Mouse (Mus musculus) intestine, postnatal 0 days (tissue): Measurements from ENCODE around the gene Ncstn. TPM values are rescaled to one million over a fixed set of nuclear protein-coding genes. Genes with fewer than 3 reads are reported as not detected.

ENCODE experiments used
- ATAC-seq: fragments of 200-750 bp; cut with Nextera tagmentation; 2 replicates; pipeline ENCODE4 v1.8.0; 2017; ENCODE audit warnings: mild to moderate bottlenecking, moderate TSS enrichment, moderate library complexity
- H3K27ac ChIP-seq: fragments of 300-500 bp; sonication (generic); 2 replicates; pipeline ENCODE4 v1.5.1; 2014; ENCODE audit warnings: mild to moderate bottlenecking, low read depth, low read length, moderate library complexity
- H3K27me3 ChIP-seq: fragments of 300-500 bp; sonication (generic); replicated peaks from 2 replicates; pipeline ENCODE4 v1.6.1; 2014; ENCODE audit warnings: low read length, mixed read lengths; ENCODE audit not compliant: control insufficient read depth, insufficient read depth
- H3K36me3 ChIP-seq: fragments of 300-500 bp; sonication (generic); 2 replicates; pipeline ENCODE4 v1.6.1; 2014; ENCODE audit warnings: mild to moderate bottlenecking, moderate library complexity; ENCODE audit not compliant: control insufficient read depth, insufficient read depth
- H3K4me1 ChIP-seq: fragments of 300-500 bp; sonication (generic); replicated peaks from 2 replicates; pipeline ENCODE4 v1.6.1; 2014; ENCODE audit warnings: antibody characterized with exemption, low read length, mixed read lengths; ENCODE audit not compliant: control insufficient read depth, insufficient read depth
- H3K4me2 ChIP-seq: fragments of 300-500 bp; sonication (generic); replicated peaks from 2 replicates; pipeline ENCODE4 v1.6.1; 2014; ENCODE audit warnings: low read depth, mild to moderate bottlenecking, moderate library complexity
- H3K4me3 ChIP-seq: fragments of 300-500 bp; sonication (generic); 2 replicates; pipeline ENCODE4 v1.5.1; 2014; ENCODE audit warnings: low read depth, low read length
- H3K9ac ChIP-seq: fragments of 300-500 bp; sonication (generic); 2 replicates; pipeline ENCODE4 v1.6.1; 2014; ENCODE audit warnings: mild to moderate bottlenecking, low read depth, low read length
- H3K9me3 ChIP-seq: fragments of 300-500 bp; sonication (generic); 2 replicates; pipeline ENCODE4 v1.6.1; 2016; ENCODE audit warnings: mixed run types; ENCODE audit not compliant: control insufficient read depth
- CTCF ChIP-seq: sonication (generic); IDR thresholded peaks from 2 replicates; pipeline ENCODE4 v1.5.1; 2016; ENCODE audit warnings: low read depth, mild to moderate bottlenecking, control low read depth, antibody characterized with exemption, moderate library complexity
- WGBS: fragments of 180-500 bp; shearing (Covaris S2); extraction: QIAGEN DNeasy Blood & Tissue Kit; methylation state at CpG from one replicate; pipeline ENCODE4 v1.1.7; 2014; 5-methylcytosine and 5-hydroxymethylcytosine counted together
- polyA plus RNA-seq: library from polyadenylated mRNA; unstranded; fragments of >200 nt; fragmentation: Nextera tagmentation; extraction: Ambion mirVana; gene quantifications from 2 replicates; pipeline ENCODE4 v1.2.1, GENCODE M21; 2015

Ncstn gene
- polyA plus RNA-seq, 1 experiment from 2014 or later = 110 TPM

GRCm38 (mm10) chr1:172019339-172019738, 63.3 kb downstream of the Ncstn start:
- no peaks in the 10 kb centered on the region for H3K9me3 ChIP-seq
- no peaks in the 10 kb centered on the region for H3K27me3 ChIP-seq
- H3K4me1 ChIP-seq = no peaks in the 10 kb centered on the region
- no peak overlapping the region for H3K9ac ChIP-seq
- no peak overlapping the region for H3K4me3 ChIP-seq
- H3K4me2 ChIP-seq = no peak overlapping the region
- 69% methylated on average over 4 of the region's 4 CpGs for WGBS
- 0 out of 2 replicates have a peak, but pooled peaks have one; percentile 34 for ATAC-seq
- no peak for TF ChIP-seq CTCF
- H3K36me3 ChIP-seq = no peaks in the 10 kb centered on the region
- H3K27ac ChIP-seq = no peak overlapping the region

GRCm38 (mm10) chr1:172018336-172019311, 64.0 kb downstream of the Ncstn start:
- no peak for TF ChIP-seq CTCF
- no peaks in the 10 kb centered on the region for H3K9me3 ChIP-seq
- no peaks in the 10 kb centered on the region for H3K27me3 ChIP-seq
- no peak overlapping the region for H3K4me2 ChIP-seq
- H3K36me3 ChIP-seq = no peaks in the 10 kb centered on the region
- peak; percentile 29; the same call in 1 of the 2 replicates for ATAC-seq
- WGBS = 89% methylated on average over 9 of the region's 9 CpGs
- H3K9ac ChIP-seq = no peak overlapping the region
- H3K27ac ChIP-seq = no peak overlapping the region
- H3K4me1 ChIP-seq = no peaks in the 10 kb centered on the region
- H3K4me3 ChIP-seq = no peak overlapping the region

DNA sequence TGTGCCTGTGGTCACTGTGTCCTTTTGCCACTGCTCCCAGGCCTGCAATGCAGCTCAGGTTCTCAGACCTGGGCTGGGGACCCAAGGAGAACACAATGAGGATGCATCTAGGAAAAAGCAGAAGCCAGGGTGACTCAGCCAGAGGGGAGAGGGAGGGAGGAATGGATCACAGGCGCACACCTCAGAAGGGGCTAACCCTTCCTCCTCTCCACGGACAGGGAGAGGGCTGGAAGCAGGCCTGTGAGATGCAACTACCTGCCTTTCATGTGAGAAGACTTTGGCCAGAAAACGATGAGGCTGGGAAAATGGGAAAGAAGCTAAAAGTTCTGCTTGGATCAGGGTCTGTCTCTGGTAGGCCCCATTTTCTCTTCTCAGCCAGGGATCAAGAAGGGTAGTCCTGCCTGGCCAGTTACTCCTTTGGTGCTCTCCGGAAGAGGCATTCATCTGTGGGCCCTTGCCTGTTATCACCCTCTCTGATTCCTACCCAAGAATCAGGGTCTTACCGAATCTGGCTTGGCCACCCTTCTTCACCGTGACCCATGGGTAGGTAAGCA, 65.0 kb downstream of the Ncstn start:
- no peaks in the 10 kb centered on the region for H3K9me3 ChIP-seq
- no peak overlapping the region for H3K4me3 ChIP-seq
- H3K27ac ChIP-seq = no peak overlapping the region
- no peak overlapping the region for H3K4me2 ChIP-seq
- WGBS = 72% methylated on average over 6 of the region's 6 CpGs
- H3K27me3 ChIP-seq = no peaks in the 10 kb centered on the region
- no peaks in the 10 kb centered on the region for H3K4me1 ChIP-seq
- H3K9ac ChIP-seq = no peak overlapping the region
- TF ChIP-seq CTCF = no peak
- no peak for ATAC-seq
- H3K36me3 ChIP-seq = no peaks in the 10 kb centered on the region

DNA sequence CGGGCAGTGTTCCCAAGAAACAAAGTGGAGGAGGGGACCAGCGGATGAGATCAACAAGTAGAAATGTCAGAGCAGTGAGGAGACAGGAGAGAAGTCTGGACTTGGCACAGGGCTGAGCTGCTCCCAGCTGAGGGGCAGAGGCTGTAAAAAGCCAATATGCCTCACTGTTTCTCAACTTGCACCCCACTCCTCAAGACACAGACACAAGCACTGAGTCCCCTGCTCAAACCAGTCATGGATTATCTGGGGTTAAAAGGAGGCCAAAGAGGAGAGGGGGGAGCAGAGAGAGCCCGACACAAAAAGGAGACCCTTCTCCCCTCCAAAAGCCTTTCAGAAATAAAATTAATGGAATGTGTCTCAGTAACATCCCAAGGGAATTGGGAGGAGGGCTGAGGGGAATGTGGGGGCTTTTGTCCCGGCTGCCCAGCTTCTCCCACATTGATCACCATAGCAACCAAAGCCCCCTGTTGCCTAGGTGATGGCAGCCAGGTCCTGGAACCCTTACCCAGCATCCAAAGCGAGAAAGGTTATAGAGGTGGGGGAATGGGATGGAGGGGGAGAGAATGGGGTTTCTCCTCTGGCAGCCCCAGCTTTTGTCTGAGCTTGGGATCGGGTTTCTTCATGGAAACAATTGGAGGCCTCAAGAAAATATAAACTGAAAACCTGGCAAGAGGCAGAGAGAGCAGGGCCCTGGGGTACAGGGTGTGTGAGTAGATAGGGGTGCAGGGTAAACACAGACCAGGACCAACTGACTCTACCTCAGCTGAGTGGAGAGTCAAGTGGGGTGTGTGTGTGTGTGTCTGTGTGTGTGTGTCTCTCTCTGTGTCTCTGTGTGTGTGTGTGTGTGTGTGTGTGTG, 65.7 kb downstream of the Ncstn start:
- Histone ChIP-seq H3K4me1 (no peaks in the 10 kb centered on the region), H3K36me3 (no peaks in the 10 kb centered on the region), H3K9ac (no peak overlapping the region), H3K4me2 (no peak overlapping the region), H3K27ac (no peak overlapping the region), H3K9me3 (no peaks in the 10 kb centered on the region), H3K27me3 (no peaks in the 10 kb centered on the region), H3K4me3 (no peak overlapping the region)
- ATAC-seq = no peak
- 57% methylated on average over 6 of the region's 6 CpGs for WGBS
- TF ChIP-seq CTCF = no peak

GRCm38 (mm10) chr1:172016031-172016430, 66.6 kb downstream of the Ncstn start:
- Histone ChIP-seq H3K4me3 (no peak overlapping the region), H3K9me3 (no peaks in the 10 kb centered on the region), H3K27ac (no peak overlapping the region), H3K4me1 (no peaks in the 10 kb centered on the region), H3K27me3 (no peaks in the 10 kb centered on the region), H3K4me2 (no peak overlapping the region), H3K36me3 (no peaks in the 10 kb centered on the region; the same call in 1 of the 2 replicates), H3K9ac (no peak overlapping the region)
- ATAC-seq = no peak
- WGBS = 63% methylated on average over 8 of the region's 8 CpGs
- TF ChIP-seq CTCF = no peak

Other genes starting within 250 kb of the Ncstn start
- gene Cd84, start 243.1 kb downstream of the Ncstn start, polyA plus RNA-seq = 1.5 and 1.9 TPM in 2 replicates
- not detected in 2 replicates for gene Gm10521, start 187.1 kb downstream of the Ncstn start, polyA plus RNA-seq
- 0.26 and 0.42 TPM in 2 replicates for gene Slamf6, start 165.3 kb downstream of the Ncstn start, polyA plus RNA-seq
- gene Vangl2, start 54.4 kb downstream of the Ncstn start, polyA plus RNA-seq = 2.8 and 3.3 TPM in 2 replicates
- 0.05 TPM in 1 of 2 replicates, not detected in the other for gene Nhlh1, start 25.2 kb downstream of the Ncstn start, polyA plus RNA-seq
- 133 and 139 TPM in 2 replicates for gene Copa, start 266 bp downstream of the Ncstn start, polyA plus RNA-seq
- gene Pex19, start 44.0 kb upstream of the Ncstn start, polyA plus RNA-seq = 132 and 134 TPM in 2 replicates
- 48.6 and 50.8 TPM in 2 replicates for gene Dcaf8, start 65.3 kb upstream of the Ncstn start, polyA plus RNA-seq
- 44.5 and 44.9 TPM in 2 replicates for gene Pea15a, start 124.0 kb upstream of the Ncstn start, polyA plus RNA-seq
- 21.5 and 22.8 TPM in 2 replicates for gene Casq1, start 137.1 kb upstream of the Ncstn start, polyA plus RNA-seq
- not detected in 2 replicates for gene Atp1a4, start 175.6 kb upstream of the Ncstn start, polyA plus RNA-seq
- 17.7 and 17.8 TPM in 2 replicates for gene Igsf8, start 178.8 kb upstream of the Ncstn start, polyA plus RNA-seq
- 1.9 and 2.8 TPM in 2 replicates for gene Atp1a2, start 215.3 kb upstream of the Ncstn start, polyA plus RNA-seq
- gene Kcnj9, start 246.5 kb upstream of the Ncstn start, polyA plus RNA-seq = 0.05 TPM in 1 of 2 replicates, not detected in the other